Mouse (Mus musculus) liver, embryonic 14.5 days (tissue): ENCODE data around the gene Tor4a. TPM values are rescaled to one million over a fixed set of nuclear protein-coding genes. Genes with fewer than 3 reads are reported as not detected.

ENCODE experiments used
- ATAC-seq: fragments of 200-750 bp; cut with Nextera tagmentation; 2 replicates; pipeline ENCODE4 v1.8.0; 2017; ENCODE audit warnings: moderate number of reproducible peaks, mild to moderate bottlenecking, moderate library complexity; ENCODE audit not compliant: insufficient read depth
- DNase-seq, 3 experiments: peaks; one replicate each; pipeline ENCODE4 v3.0.0-alpha.2; 2012 to 2013; ENCODE audit warnings: low read depth in 3 of 3, low spot score in 3 of 3
- H3K27ac ChIP-seq: fragments of 300-500 bp; sonication (generic); 2 replicates; pipeline ENCODE4 v1.5.1; 2014; ENCODE audit warnings: moderate library complexity, mild to moderate bottlenecking, control low read depth, inconsistent platforms
- H3K27me3 ChIP-seq: fragments of 300-500 bp; sonication (generic); 2 replicates; pipeline ENCODE4 v1.6.1; 2014; ENCODE audit warnings: mild to moderate bottlenecking, low read length, moderate library complexity; ENCODE audit not compliant: control insufficient read depth, insufficient read depth
- H3K36me3 ChIP-seq: fragments of 300-500 bp; sonication (generic); replicated peaks from 2 replicates; pipeline ENCODE4 v1.6.1; 2014; ENCODE audit warnings: low read depth; ENCODE audit not compliant: control insufficient read depth, insufficient read depth
- H3K4me1 ChIP-seq, 2 experiments: fragments of 200-500 bp in 1 of 2; fragments of 300-500 bp in 1 of 2; sonication (generic) in 1 of 2; replicated peaks; 2 replicates each; pipeline ENCODE4 v1.6.1; 2012 to 2014; ENCODE audit warnings: antibody characterized with exemption in 1 of 2, inconsistent platforms in 1 of 2, low read length in 1 of 2; ENCODE audit not compliant: control insufficient read depth in 2 of 2, insufficient read depth in 2 of 2
- H3K4me2 ChIP-seq: fragments of 300-500 bp; sonication (generic); 2 replicates; pipeline ENCODE4 v1.6.1; 2014; ENCODE audit warnings: low read depth, mild to moderate bottlenecking, control low read depth, moderate library complexity
- H3K4me3 ChIP-seq, 2 experiments: fragments of 200-500 bp in 1 of 2; fragments of 300-500 bp in 1 of 2; sonication (generic) in 1 of 2; 2 replicates each; pipeline ENCODE4 v1.5.1; 2012 to 2014; ENCODE audit warnings: low read depth in 2 of 2, low read length in 2 of 2, mild to moderate bottlenecking in 2 of 2, control low read depth in 1 of 2, inconsistent platforms in 1 of 2, moderate library complexity in 1 of 2; ENCODE audit not compliant: insufficient read depth in 1 of 2
- H3K9ac ChIP-seq: fragments of 300-500 bp; sonication (generic); replicated peaks from 2 replicates; pipeline ENCODE4 v1.6.1; 2014; ENCODE audit warnings: mild to moderate bottlenecking, control low read depth, moderate library complexity
- H3K9me3 ChIP-seq: fragments of 300-500 bp; sonication (generic); 2 replicates; pipeline ENCODE4 v1.6.1; 2016; ENCODE audit warnings: low read length, mixed read lengths; ENCODE audit not compliant: control insufficient read depth
- CTCF ChIP-seq: IDR thresholded peaks from 2 replicates; pipeline ENCODE4 v1.5.1; 2016; ENCODE audit warnings: antibody characterized with exemption, low read depth, control low read depth
- EP300 ChIP-seq: IDR thresholded peaks from 2 replicates; pipeline ENCODE4 v1.6.1; 2016; ENCODE audit warnings: antibody characterized with exemption, low read depth
- WGBS: fragments of 180-500 bp; shearing (Covaris S2); extraction: QIAGEN DNeasy Blood & Tissue Kit; methylation state at CpG from one replicate; pipeline ENCODE4 v1.1.7; 2014; ENCODE audit not compliant: insufficient replicate concordance; 5-methylcytosine and 5-hydroxymethylcytosine counted together
- polyA plus RNA-seq, 2 experiments: library from polyadenylated mRNA; depleted of rRNA in 1 of 2; stranded (reverse) in 1 of 2; unstranded in 1 of 2; fragments of >200 nt; fragmentation: Nextera tagmentation in 1 of 2; extraction: Ambion mirVana in 1 of 2; gene quantifications; 2 replicates each; pipeline versions ENCODE4 v1.2.1 to v1.2.3; 2012 to 2014

Gene Tor4a
- polyA plus RNA-seq, 2 experiments: 3.7 to 4.9 TPM

GRCm38 (mm10) chr2:25240723-25241437, 44.2 kb upstream of the Tor4a start:
- Histone ChIP-seq H3K36me3 (no peaks in the 10 kb centered on the region), H3K27me3 (peaks cover 22% of the 10 kb centered on the region), H3K4me1 (peaks cover 4 to 17% of the 10 kb centered on the region in 2 experiments), H3K27ac (no peak overlapping the region), H3K4me2 (peak overlapping the region; percentile 75), H3K9ac (peak overlapping the region; percentile 32), H3K4me3 (peak overlapping the region; percentile 49 to 57), H3K9me3 (no peaks in the 10 kb centered on the region)
- TF ChIP-seq CTCF (no peak), EP300 (no peak)
- ATAC-seq: peak; percentile 76
- 2% methylated on average over 29 of the region's 29 CpGs for WGBS
- DNase-seq: peak; percentile 45 to 52 (median 47)

GRCm38 (mm10) chr2:25240310-25240709, 43.6 kb upstream of the Tor4a start:
- H3K4me1 ChIP-seq: peaks cover 4 to 17% of the 10 kb centered on the region in 2 experiments
- ATAC-seq: no peak
- H3K27ac ChIP-seq: no peak overlapping the region
- no peaks in the 10 kb centered on the region for H3K9me3 ChIP-seq
- peak overlapping the region; percentile 49 to 57 for H3K4me3 ChIP-seq
- TF ChIP-seq CTCF (no peak), EP300 (no peak)
- no peaks in the 10 kb centered on the region for H3K36me3 ChIP-seq
- DNase-seq: no peak
- 48% methylated on average over 8 of the region's 8 CpGs for WGBS
- H3K27me3 ChIP-seq: peaks cover 22% of the 10 kb centered on the region
- H3K9ac ChIP-seq: no peak overlapping the region
- H3K4me2 ChIP-seq: peak overlapping the region; percentile 75

DNA sequence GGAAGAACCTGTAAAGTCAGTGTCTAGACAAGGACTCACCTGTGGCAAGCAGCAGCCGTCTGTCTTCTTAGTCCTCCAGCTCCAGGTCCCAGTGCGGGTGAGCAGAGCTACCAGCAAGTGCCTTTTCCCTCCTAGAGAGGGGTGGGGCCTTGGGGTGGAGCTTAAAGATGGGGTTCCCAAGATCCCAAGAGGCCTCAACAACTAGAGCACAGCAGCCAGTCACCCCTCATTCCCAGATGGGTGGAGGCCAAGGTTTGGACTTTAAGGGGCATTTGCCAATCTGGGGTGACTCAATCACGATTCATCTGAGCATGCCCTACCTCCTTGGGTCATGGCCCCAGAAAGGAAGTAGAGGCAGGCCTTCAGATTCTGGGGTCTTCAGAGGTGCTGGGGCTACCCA, 43.1 kb upstream of the Tor4a start:
- DNase-seq (no peak), ATAC-seq (no peak)
- no peak overlapping the region for H3K4me2 ChIP-seq
- no peaks in the 10 kb centered on the region for H3K9me3 ChIP-seq
- TF ChIP-seq CTCF (no peak), EP300 (no peak)
- no peak overlapping the region for H3K4me3 ChIP-seq
- no peak overlapping the region for H3K9ac ChIP-seq
- peaks cover 22% of the 10 kb centered on the region for H3K27me3 ChIP-seq
- H3K36me3 ChIP-seq: no peaks in the 10 kb centered on the region
- WGBS: 72% methylated on average over 3 of the region's 3 CpGs
- H3K4me1 ChIP-seq: peaks cover 4 to 17% of the 10 kb centered on the region in 2 experiments
- no peak overlapping the region for H3K27ac ChIP-seq

DNA sequence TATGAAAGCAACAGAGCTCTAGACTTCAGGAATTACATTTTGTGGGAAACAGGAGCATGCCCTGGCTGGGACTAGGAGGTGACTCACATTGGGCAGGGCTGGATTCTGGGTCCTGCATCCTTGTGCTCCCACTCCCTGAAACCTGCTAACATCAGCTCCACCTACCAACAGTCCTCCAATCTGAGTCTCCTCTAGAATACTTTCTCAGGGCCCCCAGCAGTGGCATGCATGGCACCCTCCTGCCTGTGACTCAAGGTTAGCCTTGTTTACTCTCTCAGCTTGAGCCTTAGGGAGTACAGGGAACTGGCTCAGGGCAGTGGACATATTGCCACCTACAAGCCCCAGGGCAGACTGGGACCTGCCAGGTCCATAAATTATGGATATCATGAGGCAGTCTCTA, 41.4 kb upstream of the Tor4a start:
- Histone ChIP-seq H3K27me3 (peaks cover 22% of the 10 kb centered on the region), H3K9ac (no peak overlapping the region), H3K4me1 (peaks cover 4 to 17% of the 10 kb centered on the region in 2 experiments), H3K36me3 (no peaks in the 10 kb centered on the region), H3K4me3 (no peak overlapping the region), H3K4me2 (no peak overlapping the region), H3K27ac (no peak overlapping the region), H3K9me3 (no peaks in the 10 kb centered on the region)
- ATAC-seq (no peak), DNase-seq (no peak)
- no peak for TF ChIP-seq CTCF
- TF ChIP-seq EP300: no peak

DNA sequence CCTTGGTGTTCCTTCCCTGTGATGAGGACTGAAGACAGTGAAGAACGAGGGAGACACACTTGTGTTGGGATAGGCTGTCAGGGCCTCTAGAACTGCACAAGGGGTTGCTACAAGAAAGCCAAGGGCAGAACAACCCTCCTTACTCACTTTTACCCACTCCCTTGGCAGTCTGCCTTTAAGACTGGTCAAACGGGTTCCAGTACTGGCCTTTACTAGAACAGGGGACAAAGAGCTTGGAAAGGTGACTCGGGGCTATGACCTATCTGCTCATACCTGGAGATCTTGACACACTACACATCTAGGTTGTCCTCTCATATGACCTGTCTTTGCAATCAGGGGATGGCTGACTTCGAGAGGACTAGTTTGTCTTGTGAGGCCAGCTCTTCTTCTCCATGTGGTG, 40.8 kb upstream of the Tor4a start:
- peaks cover 4 to 17% of the 10 kb centered on the region in 2 experiments for H3K4me1 ChIP-seq
- 54% methylated on average over 4 of the region's 4 CpGs for WGBS
- no peak for ATAC-seq
- no peaks in the 10 kb centered on the region for H3K9me3 ChIP-seq
- no peak overlapping the region for H3K9ac ChIP-seq
- no peak overlapping the region for H3K27ac ChIP-seq
- DNase-seq: no peak
- no peaks in the 10 kb centered on the region for H3K36me3 ChIP-seq
- H3K4me2 ChIP-seq: no peak overlapping the region
- no peak overlapping the region for H3K4me3 ChIP-seq
- peaks cover 16% of the 10 kb centered on the region for H3K27me3 ChIP-seq
- TF ChIP-seq EP300 (no peak), CTCF (no peak)
